Mouse (Mus musculus): Measurements from ENCODE around the gene S100z. TPM values are rescaled to one million over a fixed set of nuclear protein-coding genes. Genes with fewer than 3 reads are reported as not detected.

S100z gene
- polyA plus RNA-seq, 1 experiment from 2014 or later: not detected

DNA sequence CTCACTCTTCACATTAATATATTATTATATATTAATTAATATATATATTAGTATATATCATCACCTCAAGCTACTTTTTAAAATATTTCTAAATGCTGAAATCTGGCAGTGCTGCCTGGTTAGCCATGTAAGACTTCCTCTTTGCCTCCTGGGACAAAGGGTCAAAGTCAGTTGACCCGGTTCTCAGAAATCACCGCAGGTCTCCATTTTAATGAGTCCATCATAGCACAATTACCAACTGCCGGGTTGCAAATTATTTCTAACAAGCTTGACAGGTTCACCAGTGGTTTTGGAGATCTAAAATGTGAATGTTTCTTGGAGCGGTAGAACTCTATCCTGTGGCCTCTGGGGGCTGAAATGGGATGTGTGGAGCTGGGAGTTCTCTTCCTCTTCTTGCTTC, 35.6 kb downstream of the S100z start:
- DNase-seq (ENCODE audit: low spot score): no peak
- Histone ChIP-seq H3K27me3 (replicated peaks; ENCODE audit: control insufficient read depth, insufficient read depth, low read length) (peaks cover 39% of the 10 kb centered on the region), H3K9ac (ENCODE audit: low read depth, low read length) (no peak overlapping the region), H3K4me1 (replicated peaks; ENCODE audit: control insufficient read depth, insufficient read depth, low read length) (no peaks in the 10 kb centered on the region), H3K4me3 (ENCODE audit: low read depth, low read length) (no peak overlapping the region), H3K9me3 (ENCODE audit: control insufficient read depth, low read length) (no peaks in the 10 kb centered on the region), H3K4me2 (peak overlapping the region; percentile 64), H3K27ac (ENCODE audit: low read depth, low read length) (no peak overlapping the region), H3K36me3 (ENCODE audit: control insufficient read depth, insufficient read depth, low read length) (no peaks in the 10 kb centered on the region)
- ATAC-seq (replicated peaks; ENCODE audit: low FRiP score): no peak
- 26% methylated on average over 4 of the region's 4 CpGs for WGBS

DNA sequence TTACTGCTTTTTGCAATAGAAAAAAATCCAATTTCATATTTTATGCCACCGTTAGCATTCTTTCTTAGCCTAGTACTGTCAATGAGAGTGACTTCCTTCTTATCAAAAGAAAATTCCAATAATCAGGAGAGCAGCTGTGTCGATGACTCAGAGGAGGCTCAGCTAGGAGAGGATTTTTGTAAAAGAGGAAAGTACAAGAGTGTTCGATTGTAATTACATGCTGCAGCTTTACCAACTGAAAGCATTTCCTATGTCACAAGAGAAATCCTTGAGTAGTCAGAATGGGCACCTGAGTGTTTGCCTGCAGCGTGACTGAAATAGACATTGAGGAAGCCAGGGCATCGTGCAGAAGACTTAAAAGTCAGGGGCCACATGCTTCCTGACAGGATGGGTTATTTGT, 39.0 kb downstream of the S100z start:
- Histone ChIP-seq H3K9me3 (ENCODE audit: control insufficient read depth, low read length) (no peaks in the 10 kb centered on the region), H3K27ac (ENCODE audit: low read depth, low read length) (no peak overlapping the region)

DNA sequence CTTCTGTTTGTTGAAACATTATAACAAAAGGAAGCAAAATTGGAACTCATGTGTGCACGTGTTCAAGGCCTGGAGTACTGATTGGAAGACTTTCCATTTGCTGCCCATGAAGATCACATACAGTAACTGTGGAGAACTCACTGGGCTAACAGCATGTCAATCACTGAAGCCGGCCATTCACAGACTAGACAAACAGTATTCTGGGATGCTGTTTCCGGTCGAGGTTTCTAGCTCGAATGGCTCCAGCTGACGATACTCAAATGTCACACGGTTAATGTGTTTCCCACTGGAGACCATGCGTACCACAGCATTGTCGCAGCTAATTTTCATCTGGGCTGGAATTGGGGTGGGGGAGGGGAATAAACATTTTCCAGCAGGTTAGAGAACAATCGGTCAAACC, 46.8 kb downstream of the S100z start:
- H3K27ac ChIP-seq (ENCODE audit: low read depth, low read length): no peak overlapping the region

More for the DNA sequence above, 39.0 kb downstream of the S100z start:
- Histone ChIP-seq H3K4me2 (no peak overlapping the region), H3K9ac (ENCODE audit: low read depth, low read length) (no peak overlapping the region), H3K27me3 (replicated peaks; ENCODE audit: control insufficient read depth, insufficient read depth, low read length) (peaks cover 29% of the 10 kb centered on the region), H3K4me1 (replicated peaks; ENCODE audit: control insufficient read depth, insufficient read depth, low read length) (no peaks in the 10 kb centered on the region), H3K36me3 (ENCODE audit: control insufficient read depth, insufficient read depth, low read length) (no peaks in the 10 kb centered on the region), H3K4me3 (ENCODE audit: low read depth, low read length) (no peak overlapping the region)
- no peak for DNase-seq (ENCODE audit: low spot score)
- no peak for ATAC-seq (replicated peaks; ENCODE audit: low FRiP score)
- 63% methylated on average over 5 of the region's 5 CpGs for WGBS

DNA sequence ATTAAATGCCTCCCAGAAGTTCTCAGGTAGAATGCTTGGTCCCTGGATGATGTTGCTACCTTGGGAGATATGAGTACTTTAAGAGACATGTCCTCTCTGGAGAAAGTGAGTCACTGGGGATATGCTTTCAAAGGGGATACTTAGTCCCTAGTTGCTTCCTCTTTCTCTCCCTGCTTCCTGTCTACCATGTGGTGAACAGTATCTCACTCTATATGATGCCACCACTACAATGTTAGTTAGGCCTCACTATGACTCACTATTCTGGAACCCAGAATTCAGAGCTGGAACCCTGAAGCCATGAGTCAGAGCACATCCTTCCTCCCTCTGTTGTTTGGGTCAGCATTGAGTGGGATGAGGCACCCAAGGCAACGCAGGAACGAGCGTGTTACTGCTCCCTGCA, 51.0 kb downstream of the S100z start:
- H3K4me3 ChIP-seq (ENCODE audit: low read depth, low read length): no peak overlapping the region
- no peaks in the 10 kb centered on the region for H3K9me3 ChIP-seq (ENCODE audit: control insufficient read depth, low read length)
- H3K27me3 ChIP-seq (replicated peaks; ENCODE audit: control insufficient read depth, insufficient read depth, low read length): no peaks in the 10 kb centered on the region
- H3K27ac ChIP-seq (ENCODE audit: low read depth, low read length): no peak overlapping the region
- no peak overlapping the region for H3K9ac ChIP-seq (ENCODE audit: low read depth, low read length)
- H3K4me2 ChIP-seq: no peak overlapping the region
- WGBS: 73% methylated on average over 3 of the region's 3 CpGs
- ATAC-seq (replicated peaks; ENCODE audit: low FRiP score) (no peak), DNase-seq (ENCODE audit: low spot score) (no peak)
- no peaks in the 10 kb centered on the region for H3K36me3 ChIP-seq (ENCODE audit: control insufficient read depth, insufficient read depth, low read length)
- H3K4me1 ChIP-seq (replicated peaks; ENCODE audit: control insufficient read depth, insufficient read depth, low read length): no peaks in the 10 kb centered on the region

More for the DNA sequence above, 46.8 kb downstream of the S100z start:
- no peak for ATAC-seq (replicated peaks; ENCODE audit: low FRiP score)
- Histone ChIP-seq H3K27me3 (replicated peaks; ENCODE audit: control insufficient read depth, insufficient read depth, low read length) (no peaks in the 10 kb centered on the region), H3K4me2 (no peak overlapping the region), H3K9me3 (ENCODE audit: control insufficient read depth, low read length) (no peaks in the 10 kb centered on the region), H3K36me3 (ENCODE audit: control insufficient read depth, insufficient read depth, low read length) (no peaks in the 10 kb centered on the region), H3K4me3 (ENCODE audit: low read depth, low read length) (no peak overlapping the region), H3K4me1 (replicated peaks; ENCODE audit: control insufficient read depth, insufficient read depth, low read length) (no peaks in the 10 kb centered on the region), H3K9ac (ENCODE audit: low read depth, low read length) (no peak overlapping the region)
- 79% methylated on average over 10 of the region's 10 CpGs for WGBS
- no peak for DNase-seq (ENCODE audit: low spot score)

Other genes starting within 250 kb of the S100z start
- 0.73 and 1.4 TPM in 2 replicates for gene Pde8b, start 228.4 kb downstream of the S100z start, polyA plus RNA-seq (2014; fragmentation: Nextera tagmentation; extraction: Ambion mirVana)
- gene Zbed3, start 155.1 kb downstream of the S100z start, polyA plus RNA-seq (2014; fragmentation: Nextera tagmentation; extraction: Ambion mirVana): 30.9 and 32.1 TPM in 2 replicates
- gene Aggf1, start 103.4 kb downstream of the S100z start, polyA plus RNA-seq (2014; fragmentation: Nextera tagmentation; extraction: Ambion mirVana): 42.1 and 43.4 TPM in 2 replicates
- 0.51 TPM in 1 of 2 replicates, not detected in the other for gene Crhbp, start 33.8 kb downstream of the S100z start, polyA plus RNA-seq (2014; fragmentation: Nextera tagmentation; extraction: Ambion mirVana)
- gene F2rl1, start 46.5 kb upstream of the S100z start, polyA plus RNA-seq (2014; fragmentation: Nextera tagmentation; extraction: Ambion mirVana): 0.21 and 0.43 TPM in 2 replicates
- 142 and 156 TPM in 2 replicates for gene F2r, start 139.8 kb upstream of the S100z start, polyA plus RNA-seq (2014; fragmentation: Nextera tagmentation; extraction: Ambion mirVana)
- gene F2rl2, start 218.1 kb upstream of the S100z start, polyA plus RNA-seq (2014; fragmentation: Nextera tagmentation; extraction: Ambion mirVana): 29.5 and 33.0 TPM in 2 replicates